Mouse (Mus musculus) small intestine, adult 2 months (tissue): ENCODE results near the gene Mafk.

Source experiments
- CTCF ChIP-seq: fragments of 200-500 bp; IDR thresholded peaks from 2 replicates; pipeline ENCODE4 v1.5.1; 2012; ENCODE audit warnings: low read depth, mild to moderate bottlenecking, control low read depth, inconsistent platforms, low read length, moderate library complexity, mixed read lengths; ENCODE audit not compliant: insufficient replicate concordance, insufficient read length; ENCODE audit errors: extremely low read depth
- POLR2A ChIP-seq: fragments of 200-500 bp; IDR thresholded peaks from 2 replicates; pipeline ENCODE4 v1.6.1; 2012; ENCODE audit warnings: low read depth, mild to moderate bottlenecking, control low read depth, inconsistent platforms, low read length, moderate library complexity

- TF ChIP-seq POLR2A = no peak
- TF ChIP-seq CTCF = no peak
Observed at GRCm38 (mm10) chr5:139781406-139781805, 9.9 kb upstream of the Mafk start.
